Mouse (Mus musculus): ENCODE measurements around the gene Sulf2. TPM values are rescaled to one million over a fixed set of nuclear protein-coding genes. Genes with fewer than 3 reads are reported as not detected.
A peak's percentile ranks its signal among the peaks of the same experiment; 100 is the strongest.

Sulf2 gene
- polyA plus RNA-seq, 1 experiment, result 11.3 TPM

GRCm38 (mm10) chr2:166062008-166062407 lies 93.5 kb downstream of the Sulf2 start:
- TF ChIP-seq POLR2A (IDR thresholded peaks at IDR 0.05; ENCODE audit: borderline replicate concordance, control insufficient read depth, low read depth, low read length) (no peak), CTCF (IDR thresholded peaks at IDR 0.05; ENCODE audit: control insufficient read depth, insufficient read depth, low read length) (no peak)

GRCm38 (mm10) chr2:166059684-166060423 lies 95.6 kb downstream of the Sulf2 start:
- peak; percentile 62 for TF ChIP-seq CTCF (IDR thresholded peaks at IDR 0.05; ENCODE audit: control insufficient read depth, insufficient read depth, low read length)
- TF ChIP-seq POLR2A (IDR thresholded peaks at IDR 0.05; ENCODE audit: borderline replicate concordance, control insufficient read depth, low read depth, low read length), result no peak
- WGBS, result 79% methylated on average over 7 of the region's 7 CpGs
- Histone ChIP-seq H3K27ac (ENCODE audit: control insufficient read depth, insufficient read depth, low read depth, low read length, poor library complexity) (no peak overlapping the region), H3K4me3 (replicated peaks; ENCODE audit: control insufficient read depth, low read depth, low read length) (no peak overlapping the region), H3K4me1 (ENCODE audit: control insufficient read depth, insufficient read depth, low read length) (no peaks in the 10 kb centered on the region; the same call in 1 of the 2 replicates)

More at GRCm38 (mm10) chr2:166062008-166062407, 93.5 kb downstream of the Sulf2 start:
- Histone ChIP-seq H3K4me1 (ENCODE audit: control insufficient read depth, insufficient read depth, low read length) (no peaks in the 10 kb centered on the region; the same call in 1 of the 2 replicates), H3K4me3 (replicated peaks; ENCODE audit: control insufficient read depth, low read depth, low read length) (no peak overlapping the region), H3K27ac (ENCODE audit: control insufficient read depth, insufficient read depth, low read depth, low read length, poor library complexity) (no peak overlapping the region)
- WGBS, result 78% methylated on average over 1 of the region's 1 CpGs

- Histone ChIP-seq H3K4me1 (ENCODE audit: control insufficient read depth, insufficient read depth, low read length) (no peaks in the 10 kb centered on the region; the same call in 1 of the 2 replicates), H3K27ac (ENCODE audit: control insufficient read depth, insufficient read depth, low read depth, low read length, poor library complexity) (no peak overlapping the region), H3K4me3 (replicated peaks; ENCODE audit: control insufficient read depth, low read depth, low read length) (no peak overlapping the region)
- TF ChIP-seq CTCF (IDR thresholded peaks at IDR 0.05; ENCODE audit: control insufficient read depth, insufficient read depth, low read length) (no peak), POLR2A (IDR thresholded peaks at IDR 0.05; ENCODE audit: borderline replicate concordance, control insufficient read depth, low read depth, low read length) (no peak)
- 85% methylated on average over 14 of the region's 14 CpGs for WGBS
Observed at GRCm38 (mm10) chr2:166054002-166054539, 101.4 kb downstream of the Sulf2 start.

GRCm38 (mm10) chr2:166051966-166052365 lies 103.5 kb downstream of the Sulf2 start:
- no peak overlapping the region for H3K4me3 ChIP-seq (replicated peaks; ENCODE audit: control insufficient read depth, low read depth, low read length)
- TF ChIP-seq CTCF (IDR thresholded peaks at IDR 0.05; ENCODE audit: control insufficient read depth, insufficient read depth, low read length) (no peak), POLR2A (IDR thresholded peaks at IDR 0.05; ENCODE audit: borderline replicate concordance, control insufficient read depth, low read depth, low read length) (no peak)
- 89% methylated on average over 7 of the region's 7 CpGs for WGBS
- H3K27ac ChIP-seq (ENCODE audit: control insufficient read depth, insufficient read depth, low read depth, low read length, poor library complexity), result no peak overlapping the region
- no peaks in the 10 kb centered on the region for H3K4me1 ChIP-seq (ENCODE audit: control insufficient read depth, insufficient read depth, low read length)

GRCm38 (mm10) chr2:166051421-166051820 lies 104.0 kb downstream of the Sulf2 start:
- Histone ChIP-seq H3K4me1 (ENCODE audit: control insufficient read depth, insufficient read depth, low read length) (no peaks in the 10 kb centered on the region), H3K27ac (ENCODE audit: control insufficient read depth, insufficient read depth, low read depth, low read length, poor library complexity) (no peak overlapping the region), H3K4me3 (replicated peaks; ENCODE audit: control insufficient read depth, low read depth, low read length) (no peak overlapping the region)
- 93% methylated on average over 17 of the region's 17 CpGs for WGBS
- TF ChIP-seq CTCF (IDR thresholded peaks at IDR 0.05; ENCODE audit: control insufficient read depth, insufficient read depth, low read length) (no peak), POLR2A (IDR thresholded peaks at IDR 0.05; ENCODE audit: borderline replicate concordance, control insufficient read depth, low read depth, low read length) (no peak)

- H3K4me1 ChIP-seq (ENCODE audit: control insufficient read depth, insufficient read depth, low read length), result peaks cover 1% of the 10 kb centered on the region; the same call in 1 of the 2 replicates
- 90% methylated on average over 7 of the region's 7 CpGs for WGBS
- no peak for TF ChIP-seq CTCF (IDR thresholded peaks at IDR 0.05; ENCODE audit: control insufficient read depth, insufficient read depth, low read length)
- no peak overlapping the region for H3K4me3 ChIP-seq (replicated peaks; ENCODE audit: control insufficient read depth, low read depth, low read length)
- no peak overlapping the region for H3K27ac ChIP-seq (ENCODE audit: control insufficient read depth, insufficient read depth, low read depth, low read length, poor library complexity)
Observed at GRCm38 (mm10) chr2:166048852-166049251, 106.6 kb downstream of the Sulf2 start.

- Histone ChIP-seq H3K27ac (ENCODE audit: control insufficient read depth, insufficient read depth, low read depth, low read length, poor library complexity) (no peak overlapping the region), H3K4me1 (ENCODE audit: control insufficient read depth, insufficient read depth, low read length) (peaks cover 1% of the 10 kb centered on the region; the same call in 1 of the 2 replicates), H3K4me3 (replicated peaks; ENCODE audit: control insufficient read depth, low read depth, low read length) (no peak overlapping the region)
- TF ChIP-seq POLR2A (IDR thresholded peaks at IDR 0.05; ENCODE audit: borderline replicate concordance, control insufficient read depth, low read depth, low read length), result no peak
- TF ChIP-seq CTCF (IDR thresholded peaks at IDR 0.05; ENCODE audit: control insufficient read depth, insufficient read depth, low read length), result no peak
- 88% methylated on average over 4 of the region's 4 CpGs for WGBS
Observed at GRCm38 (mm10) chr2:166047931-166048330, 107.5 kb downstream of the Sulf2 start.

- no peak for TF ChIP-seq POLR2A (IDR thresholded peaks at IDR 0.05; ENCODE audit: borderline replicate concordance, control insufficient read depth, low read depth, low read length)
- peak; percentile 63 for TF ChIP-seq CTCF (IDR thresholded peaks at IDR 0.05; ENCODE audit: control insufficient read depth, insufficient read depth, low read length)
- Histone ChIP-seq H3K4me3 (replicated peaks; ENCODE audit: control insufficient read depth, low read depth, low read length) (no peak overlapping the region), H3K27ac (ENCODE audit: control insufficient read depth, insufficient read depth, low read depth, low read length, poor library complexity) (no peak overlapping the region), H3K4me1 (ENCODE audit: control insufficient read depth, insufficient read depth, low read length) (peaks cover 1% of the 10 kb centered on the region; the same call in 1 of the 2 replicates)
- 24% methylated on average over 10 of the region's 10 CpGs for WGBS
Observed at GRCm38 (mm10) chr2:166045549-166046501, 109.6 kb downstream of the Sulf2 start.
